Comparison of ENCODE assay signal across 8 mouse cellular contexts in the genomic region with DNA sequence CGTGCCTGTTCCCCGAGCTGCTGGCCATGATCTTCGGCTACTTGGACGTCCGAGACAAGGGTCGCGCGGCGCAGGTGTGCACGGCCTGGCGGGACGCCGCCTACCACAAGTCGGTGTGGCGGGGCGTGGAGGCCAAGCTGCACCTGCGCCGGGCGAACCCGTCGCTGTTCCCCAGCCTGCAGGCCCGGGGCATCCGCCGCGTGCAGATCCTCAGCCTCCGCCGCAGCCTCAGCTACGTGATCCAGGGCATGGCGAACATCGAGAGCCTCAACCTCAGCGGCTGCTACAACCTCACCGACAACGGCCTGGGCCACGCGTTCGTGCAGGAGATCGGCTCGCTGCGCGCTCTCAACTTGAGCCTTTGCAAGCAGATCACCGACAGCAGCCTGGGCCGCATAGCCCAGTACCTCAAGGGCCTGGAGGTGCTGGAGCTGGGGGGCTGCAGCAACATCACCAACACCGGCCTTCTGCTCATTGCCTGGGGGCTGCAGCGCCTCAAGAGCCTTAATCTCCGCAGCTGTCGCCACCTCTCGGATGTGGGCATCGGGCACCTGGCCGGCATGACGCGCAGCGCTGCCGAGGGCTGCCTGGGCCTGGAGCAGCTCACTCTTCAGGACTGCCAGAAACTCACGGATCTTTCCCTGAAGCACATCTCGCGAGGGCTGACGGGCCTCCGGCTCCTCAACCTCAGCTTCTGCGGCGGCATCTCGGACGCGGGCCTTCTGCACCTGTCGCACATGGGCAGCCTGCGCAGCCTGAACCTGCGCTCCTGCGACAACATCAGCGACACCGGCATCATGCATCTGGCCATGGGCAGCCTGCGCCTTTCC. TPM values are rescaled to one million over a fixed set of nuclear protein-coding genes. Genes with fewer than 3 reads are reported as not detected.
A peak's percentile ranks its signal among the peaks of the same experiment; 100 is the strongest.
DNase-seq lines count a peak whose midpoint lies in the region; ATAC-seq lines count a peak whose summit lies in the region.

No protein-coding gene starts in this region.

- peak overlapping the region; percentile 69 for H3K4me3 ChIP-seq in forebrain, embryonic 15.5 days
- peak overlapping the region; percentile 86 for H3K4me3 ChIP-seq in hindbrain, embryonic 10.5 days

- peak overlapping the region; percentile 100 for H3K27ac ChIP-seq in forebrain, embryonic 15.5 days (replicated peaks)
- peak overlapping the region; percentile 100 for H3K27ac ChIP-seq in hindbrain, embryonic 10.5 days

- peak; percentile 85 for DNase-seq in MN1 (ENCODE audit: low spot score)
- peak; percentile 62 for DNase-seq in cerebellum, adult 11 months
- peak; percentile 70 for DNase-seq in hindbrain, embryonic 10.5 days (ENCODE audit: low spot score)
- DNase-seq in layer of hippocampus, postnatal 10 days (ENCODE audit: low spot score in 2 of 2) = peak; percentile 60 to 63
- DNase-seq in lung, postnatal 36 days = peak; percentile 49
- peak; percentile 45 for DNase-seq in right cerebral cortex, adult 18-20 months
- peak; percentile 42 to 66 for DNase-seq in urinary bladder, adult 18-20 months (ENCODE audit: low spot score in 2 of 2)

- ATAC-seq in forebrain, embryonic 15.5 days (replicated peaks) = peak; percentile 20; the same call in 1 of the 2 replicates

- H3K4me2 ChIP-seq in forebrain, embryonic 15.5 days (replicated peaks) = peak overlapping the region; percentile 95

- no peaks in the 10 kb centered on the region for H3K27me3 ChIP-seq in forebrain, embryonic 15.5 days
- no peaks in the 10 kb centered on the region for H3K27me3 ChIP-seq in hindbrain, embryonic 10.5 days (ENCODE audit: insufficient read depth, poor library complexity, severe bottlenecking)

- H3K4me1 ChIP-seq in forebrain, embryonic 15.5 days = peaks cover 38% of the 10 kb centered on the region
- H3K4me1 ChIP-seq in hindbrain, embryonic 10.5 days (replicated peaks) = peaks cover 58% of the 10 kb centered on the region

- WGBS in forebrain, embryonic 15.5 days = under 1% methylated on average over 70 of the region's 70 CpGs
- under 1% methylated on average over 70 of the region's 70 CpGs for WGBS in hindbrain, embryonic 10.5 days

- no peaks in the 10 kb centered on the region for H3K9me3 ChIP-seq in forebrain, embryonic 15.5 days
- no peaks in the 10 kb centered on the region for H3K9me3 ChIP-seq in hindbrain, embryonic 10.5 days

- H3K9ac ChIP-seq in forebrain, embryonic 15.5 days (replicated peaks) = peak overlapping the region; percentile 95

- H3K36me3 ChIP-seq in forebrain, embryonic 15.5 days = peaks cover 8% of the 10 kb centered on the region
- peaks cover 35% of the 10 kb centered on the region for H3K36me3 ChIP-seq in hindbrain, embryonic 10.5 days

RNA-seq across cellular contexts. Expression of gene Fbxl14, which starts 0.6 kb away (rescaled TPM):
- polyA plus RNA-seq in forebrain, embryonic 15.5 days (2015; fragmentation: Nextera tagmentation; extraction: Ambion mirVana) = 3.7 and 4.0 TPM in 2 replicates
- polyA plus RNA-seq in hindbrain, embryonic 10.5 days (2016; fragmentation: Nextera tagmentation; extraction: Ambion mirVana) = 3.1 and 3.4 TPM in 2 replicates
- total RNA-seq in layer of hippocampus, postnatal 10 days (2021) = 10 to 100 TPM; 21.8 to 24.0 TPM

Comparison
In these comparisons a context has a peak if more than half of its experiments do, and no peak if none do; other contexts are left out.
1. Peak in every context shown above with its lines: DNase-seq, ATAC-seq, H3K4me3 ChIP-seq and H3K27ac ChIP-seq.